Mouse (Mus musculus) retina, postnatal 7 days (tissue): ENCODE measurements around the gene 6430550D23Rik.

Experiments
- DNase-seq: peaks from one replicate; pipeline ENCODE4 v3.0.0-alpha.2; 2012; ENCODE audit warnings: low read depth, low spot score

Gene 6430550D23Rik

DNA sequence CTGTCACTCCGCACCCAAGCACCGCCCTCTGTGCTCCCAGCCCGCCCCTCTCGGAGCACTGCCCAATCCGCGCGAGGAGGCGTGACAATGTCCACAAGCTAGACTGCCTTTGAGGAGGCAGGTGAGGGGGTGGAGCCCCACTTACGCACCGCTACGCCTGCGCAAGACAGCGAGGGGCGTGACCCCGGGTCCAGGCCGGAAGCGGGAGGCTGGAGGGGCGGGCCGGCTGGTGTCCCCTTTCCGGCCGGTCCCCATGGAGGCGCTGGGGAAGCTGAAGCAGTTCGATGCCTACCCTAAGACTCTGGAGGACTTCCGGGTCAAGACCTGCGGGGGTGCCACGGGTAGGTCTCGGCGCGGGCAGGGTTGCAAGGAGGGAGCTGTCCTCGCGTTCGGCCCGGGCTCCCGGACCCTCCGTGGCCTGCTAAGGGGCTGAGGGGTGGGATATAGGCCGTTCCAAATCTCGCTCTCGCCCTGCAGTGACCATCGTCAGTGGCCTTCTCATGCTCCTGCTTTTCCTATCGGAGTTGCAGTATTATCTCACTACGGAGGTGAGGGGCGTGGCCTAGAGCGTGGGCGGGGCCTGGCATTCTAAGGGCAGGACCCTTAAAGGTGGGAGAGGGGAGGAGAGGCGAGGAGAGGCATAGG is at the start of gene 6430550D23Rik, which contains the start of gene Ergic3:
Gene 6430550D23Rik (minus strand): TSS at position 90 of the 645 bp plus-strand sequence.
Gene Ergic3 (plus strand): TSS at position 158 of the 645 bp plus-strand sequence.
- peak; percentile 95 for DNase-seq

DNA sequence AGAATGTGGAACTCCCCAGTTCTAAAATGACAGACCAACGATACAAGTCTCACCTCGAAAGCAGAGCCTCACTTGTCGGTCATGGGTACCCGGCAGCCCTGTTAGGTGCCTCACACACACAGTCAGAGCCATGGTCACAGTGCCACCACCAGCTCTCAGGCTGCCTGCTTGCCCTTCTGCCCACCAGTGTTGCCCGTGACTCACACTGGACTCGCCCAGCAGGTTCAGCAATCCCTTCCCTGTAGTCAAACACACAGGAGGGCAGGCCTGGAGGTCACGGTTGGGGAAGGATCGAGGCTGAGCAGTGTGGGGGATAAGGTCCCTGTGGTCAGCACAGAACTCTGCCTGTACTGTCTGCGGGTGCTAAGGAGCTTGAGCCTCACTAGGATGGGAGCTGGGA is 45.0 kb upstream of the 6430550D23Rik start, which contains the start of gene Fer1l4:
Gene Fer1l4 (minus strand): TSS at position 132 of the 400 bp plus-strand sequence.
- DNase-seq = no peak

DNA sequence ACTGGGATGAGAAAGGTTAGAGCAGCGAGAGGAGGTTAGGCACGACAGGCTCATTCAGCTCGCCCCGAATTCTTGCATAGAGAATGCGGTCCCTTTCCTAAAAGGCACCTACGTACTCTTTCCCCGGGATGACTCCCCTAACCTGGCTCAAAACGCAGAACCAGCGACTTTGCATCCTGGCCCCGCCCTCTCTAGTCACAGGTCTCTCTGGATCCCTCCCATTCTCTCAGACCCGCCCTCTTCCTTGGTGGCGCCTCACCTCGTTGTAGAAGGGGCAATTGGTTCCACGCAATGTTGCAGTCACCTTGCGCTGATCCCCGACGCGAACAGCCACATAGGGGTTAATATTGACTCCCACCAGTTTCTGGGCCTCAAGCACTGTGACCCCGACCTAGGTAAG is 40.2 kb upstream of the 6430550D23Rik start:
- no peak for DNase-seq

DNA sequence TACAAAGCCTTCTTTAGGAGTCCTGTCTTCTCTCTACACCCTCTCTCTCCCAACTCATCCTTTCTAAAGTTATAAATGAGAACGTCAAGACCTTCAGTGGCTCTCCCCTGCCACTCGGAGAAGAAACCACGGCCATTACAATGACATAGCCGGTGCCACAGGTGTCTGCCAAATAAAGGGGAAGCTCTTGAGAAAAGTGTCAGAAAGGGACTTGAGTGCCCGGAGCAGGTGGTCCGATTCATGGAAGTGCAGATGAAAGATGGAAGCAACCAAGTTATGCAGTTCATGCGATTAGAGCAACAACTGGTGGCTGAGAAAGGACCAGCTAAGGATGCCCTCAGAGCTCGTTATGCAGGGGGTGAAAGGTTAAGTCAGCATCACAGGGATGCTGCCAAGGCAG is 35.1 kb upstream of the 6430550D23Rik start:
- DNase-seq = no peak

DNA sequence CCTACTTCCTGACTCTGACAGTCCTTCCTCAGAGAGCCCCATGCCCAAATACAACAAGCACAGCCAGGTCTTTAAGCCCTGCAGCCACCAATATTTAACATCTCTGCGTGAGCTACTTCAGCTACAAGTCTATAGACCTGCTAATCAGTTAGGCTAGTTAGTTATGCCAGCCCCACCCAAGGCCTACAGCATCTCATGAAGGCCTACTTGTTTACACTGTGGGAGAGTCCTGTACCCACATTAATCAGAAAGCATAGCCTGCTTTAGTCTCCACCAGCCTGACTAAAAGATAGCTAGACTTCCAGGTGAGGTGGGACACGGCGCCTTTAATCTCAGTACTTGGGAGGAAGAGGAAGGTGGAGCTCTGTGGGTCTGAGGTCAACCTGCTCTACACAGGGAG is 31.6 kb upstream of the 6430550D23Rik start:
- no peak for DNase-seq

DNA sequence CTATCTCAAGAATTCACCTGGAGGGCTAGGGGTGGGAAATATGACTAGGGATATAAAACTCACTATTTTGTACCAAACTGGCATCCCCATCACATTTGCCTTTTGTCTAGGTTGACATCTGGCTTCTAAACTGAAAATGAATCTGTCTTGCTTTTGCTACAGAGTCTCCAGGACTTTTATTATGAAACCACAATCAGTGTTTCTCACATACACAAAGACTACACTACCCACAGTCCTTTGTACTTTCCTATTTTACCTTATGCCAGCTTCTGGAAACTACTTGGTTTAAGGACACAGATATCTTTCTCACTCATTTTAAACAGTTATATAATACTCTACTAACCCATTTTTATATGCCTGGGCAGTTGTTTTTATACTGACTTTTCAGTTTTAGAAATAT is 17.7 kb upstream of the 6430550D23Rik start:
- no peak for DNase-seq

DNA sequence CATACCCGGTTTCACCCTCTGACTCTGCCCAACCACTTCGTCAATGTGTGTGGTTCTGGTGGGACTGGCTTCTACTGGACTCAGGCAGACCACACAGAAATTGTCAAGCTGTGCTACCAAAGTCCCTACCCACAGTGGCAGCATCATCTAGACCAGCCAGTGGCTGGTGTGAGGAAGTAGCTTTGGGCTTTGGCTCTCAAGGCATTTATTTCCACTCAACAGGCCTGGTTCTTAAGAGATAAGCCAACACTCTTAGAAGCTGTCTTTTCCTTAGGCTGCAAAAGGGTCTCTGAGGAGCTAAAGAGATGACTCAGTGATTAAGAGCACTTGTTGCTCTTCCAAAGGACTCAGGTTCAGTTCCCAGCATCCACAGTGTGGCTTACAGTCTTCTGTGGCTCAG is 14.0 kb upstream of the 6430550D23Rik start:
- no peak for DNase-seq

DNA sequence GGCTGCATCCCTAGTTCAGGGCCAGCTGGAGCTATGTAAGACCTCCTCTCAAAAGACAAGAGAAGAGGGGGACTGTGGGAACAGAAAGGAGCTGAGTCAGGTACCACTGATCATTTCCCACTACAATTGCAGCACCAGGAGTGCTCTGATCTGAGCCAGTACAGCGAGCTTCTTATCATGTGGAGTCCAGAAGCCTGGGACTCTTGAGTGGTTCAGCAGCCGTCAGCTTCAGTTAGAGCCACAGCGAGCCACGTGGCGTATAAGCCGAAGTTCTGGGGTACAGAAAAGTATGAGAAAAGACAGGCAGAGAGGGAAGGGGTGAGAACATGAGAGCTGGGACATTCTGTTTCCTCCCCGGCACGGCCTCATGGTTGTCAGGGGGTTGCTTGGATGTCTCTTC is 13.4 kb upstream of the 6430550D23Rik start:
- DNase-seq = no peak

DNA sequence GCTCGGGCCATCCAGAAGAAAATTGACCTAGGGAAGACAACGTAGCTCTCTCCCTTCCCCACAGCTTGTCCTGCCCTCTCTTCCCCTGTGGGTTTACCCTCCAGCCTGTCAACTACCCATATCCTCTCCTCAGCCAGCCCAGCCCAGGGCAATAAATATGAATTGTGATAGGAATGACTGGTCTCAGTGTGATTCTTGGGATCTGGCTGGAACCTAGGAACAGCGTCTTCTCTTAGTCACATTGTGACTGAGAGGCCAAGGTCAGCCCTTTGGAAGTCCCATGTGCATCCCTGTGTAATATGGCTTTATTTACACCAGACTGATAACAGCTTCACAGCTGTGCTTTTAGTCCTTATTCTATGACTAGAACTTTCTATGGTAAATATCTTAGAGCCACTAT is 10.3 kb upstream of the 6430550D23Rik start:
- no peak for DNase-seq

DNA sequence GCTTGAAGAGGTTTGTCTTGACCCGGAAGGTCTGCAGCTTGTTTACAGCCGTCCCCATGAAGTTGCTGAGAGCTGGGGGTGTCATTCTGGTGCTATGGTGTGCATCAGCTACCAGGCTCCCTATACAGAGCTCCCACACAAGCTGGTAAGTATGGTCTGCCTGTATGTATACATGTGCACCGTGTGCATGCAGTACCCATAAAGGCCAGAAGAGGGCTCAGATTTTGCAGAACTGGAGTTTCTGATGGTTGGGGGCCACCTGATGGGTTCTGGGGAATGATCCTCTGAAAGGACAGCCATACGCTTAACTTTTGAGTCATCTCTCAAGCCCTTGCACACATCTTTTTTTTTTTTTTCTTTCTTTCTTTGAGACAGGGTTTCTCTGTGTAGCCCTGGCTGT is 2.4 kb downstream of the 6430550D23Rik start:
- no peak for DNase-seq

DNA sequence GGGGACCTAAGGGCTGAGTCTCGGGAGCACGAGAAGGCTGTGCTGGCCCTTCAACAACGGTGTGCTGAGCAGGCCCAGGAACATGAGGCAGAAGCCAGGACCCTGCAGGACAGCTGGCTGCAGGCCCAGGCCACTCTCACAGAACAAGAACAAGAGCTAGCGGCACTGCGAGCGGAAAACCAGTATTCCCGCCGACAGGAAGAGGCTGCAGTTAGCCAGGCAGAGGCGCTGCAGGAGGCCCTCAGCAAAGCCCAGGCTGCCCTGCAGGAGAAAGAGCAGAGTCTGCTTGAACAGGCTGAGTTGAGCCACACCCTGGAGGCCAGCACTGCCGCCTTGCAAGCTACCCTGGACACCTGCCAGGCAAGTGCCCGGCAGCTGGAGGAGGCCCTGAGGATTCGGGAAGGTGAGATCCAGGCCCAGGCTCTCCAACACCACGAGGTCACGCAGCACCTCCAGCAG is 15.9 kb downstream of the 6430550D23Rik start:
- DNase-seq = no peak

DNA sequence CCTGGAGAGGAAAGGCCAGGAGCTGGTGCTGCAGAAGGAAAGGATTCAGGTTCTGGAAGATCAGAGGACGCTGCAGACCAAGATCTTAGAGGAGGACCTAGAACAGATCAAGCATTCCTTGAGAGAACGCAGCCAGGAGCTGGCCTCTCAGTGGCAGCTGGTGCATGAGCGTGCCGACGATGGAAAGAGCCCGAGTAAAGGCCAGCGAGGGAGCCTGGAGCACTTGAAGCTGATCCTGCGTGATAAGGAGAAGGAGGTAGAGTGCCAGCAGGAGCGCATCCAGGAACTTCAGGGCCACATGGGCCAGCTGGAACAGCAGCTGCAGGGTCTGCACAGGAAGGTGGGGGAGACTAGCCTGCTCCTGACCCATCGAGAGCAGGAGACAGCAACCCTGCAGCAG is 16.6 kb downstream of the 6430550D23Rik start:
- no peak for DNase-seq

DNA sequence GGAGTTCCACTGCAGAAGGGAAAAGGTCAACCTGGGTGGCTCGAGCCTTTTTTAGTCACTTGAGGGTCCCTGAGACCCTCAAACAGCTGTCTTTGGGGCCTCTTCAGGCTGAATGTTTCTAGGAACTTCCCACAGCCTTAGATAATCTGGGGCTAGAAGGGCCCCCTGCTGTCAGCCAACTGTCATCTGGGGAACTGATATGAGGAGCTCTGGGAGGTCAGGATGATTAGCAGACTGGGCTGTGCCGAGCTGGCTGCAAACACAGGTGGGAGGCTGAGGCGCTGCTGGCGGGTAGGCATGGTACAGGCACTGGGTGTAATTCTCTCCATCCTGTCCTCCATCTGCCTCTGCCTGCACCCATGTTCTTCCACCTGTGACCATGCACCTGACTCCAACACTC is 18.7 kb downstream of the 6430550D23Rik start:
- peak; percentile 24 for DNase-seq

DNA sequence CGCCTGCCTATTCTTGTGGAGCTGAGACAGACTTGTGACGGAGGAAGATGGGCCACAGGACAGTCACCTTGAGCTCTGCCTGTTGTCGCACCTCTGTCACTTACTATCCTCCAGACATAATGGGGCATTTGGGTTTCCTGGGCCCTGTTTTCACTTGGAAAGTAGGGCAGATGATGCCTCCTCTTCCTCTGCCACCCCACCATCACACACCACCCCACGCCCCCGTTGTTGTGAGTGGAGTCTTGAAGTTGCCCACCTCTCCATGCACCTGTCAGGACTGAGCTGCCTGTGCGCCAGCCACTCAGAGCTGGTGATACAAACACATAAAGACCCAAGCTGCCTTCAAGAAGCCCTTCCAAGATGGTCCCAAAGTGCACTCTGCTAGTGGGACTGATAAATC is 20.6 kb downstream of the 6430550D23Rik start:
- no peak for DNase-seq

DNA sequence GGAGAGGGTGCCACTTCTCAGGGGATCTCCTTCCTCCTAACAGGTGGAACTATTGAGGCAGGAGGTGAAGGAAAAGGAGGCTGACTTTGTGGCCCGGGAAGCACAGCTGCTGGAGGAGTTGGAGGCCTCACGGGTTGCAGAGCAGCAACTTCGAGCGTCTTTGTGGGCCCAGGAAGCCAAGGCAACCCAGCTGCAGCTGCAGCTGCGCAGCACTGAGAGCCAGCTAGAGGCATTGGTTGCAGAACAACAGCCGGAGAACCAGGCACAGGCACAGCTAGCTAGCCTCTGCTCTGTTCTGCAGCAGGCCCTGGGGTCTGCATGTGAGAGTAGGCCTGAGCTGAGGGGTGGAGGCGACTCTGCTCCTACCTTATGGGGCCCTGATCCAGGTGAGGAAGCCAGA is 22.0 kb downstream of the 6430550D23Rik start:
- no peak for DNase-seq

DNA sequence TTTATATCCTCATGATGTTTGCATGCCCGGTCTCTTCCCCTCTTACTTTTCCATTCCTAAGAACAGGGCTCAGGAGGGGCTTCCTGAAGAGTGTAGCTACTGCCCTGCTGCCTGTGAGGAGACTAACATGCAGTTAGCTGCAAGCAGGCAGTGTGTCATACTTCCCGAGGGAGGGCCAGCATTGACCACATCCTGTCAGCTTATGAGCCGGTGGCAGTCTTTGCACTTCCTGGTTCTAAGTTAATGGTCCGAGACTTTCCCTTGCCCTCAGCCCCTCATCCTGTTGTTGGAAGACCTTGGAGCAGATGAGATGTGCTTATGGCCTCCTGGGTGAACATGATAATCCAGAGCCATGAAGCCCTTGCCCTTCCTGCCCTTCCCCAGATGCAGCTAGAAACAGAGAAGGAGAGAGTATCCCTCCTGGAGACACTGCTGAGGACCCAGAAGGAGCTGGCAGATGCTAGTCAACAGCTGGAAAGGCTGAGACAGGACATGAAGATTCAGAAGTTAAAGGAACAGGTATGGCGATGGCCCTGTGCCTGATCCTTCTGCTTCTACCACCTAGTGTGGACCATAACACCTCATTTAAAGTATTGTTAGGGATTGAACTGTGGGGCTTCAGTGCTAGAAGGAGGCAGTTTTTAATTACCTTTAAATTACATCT is 28.3 kb downstream of the 6430550D23Rik start:
- DNase-seq = no peak

DNA sequence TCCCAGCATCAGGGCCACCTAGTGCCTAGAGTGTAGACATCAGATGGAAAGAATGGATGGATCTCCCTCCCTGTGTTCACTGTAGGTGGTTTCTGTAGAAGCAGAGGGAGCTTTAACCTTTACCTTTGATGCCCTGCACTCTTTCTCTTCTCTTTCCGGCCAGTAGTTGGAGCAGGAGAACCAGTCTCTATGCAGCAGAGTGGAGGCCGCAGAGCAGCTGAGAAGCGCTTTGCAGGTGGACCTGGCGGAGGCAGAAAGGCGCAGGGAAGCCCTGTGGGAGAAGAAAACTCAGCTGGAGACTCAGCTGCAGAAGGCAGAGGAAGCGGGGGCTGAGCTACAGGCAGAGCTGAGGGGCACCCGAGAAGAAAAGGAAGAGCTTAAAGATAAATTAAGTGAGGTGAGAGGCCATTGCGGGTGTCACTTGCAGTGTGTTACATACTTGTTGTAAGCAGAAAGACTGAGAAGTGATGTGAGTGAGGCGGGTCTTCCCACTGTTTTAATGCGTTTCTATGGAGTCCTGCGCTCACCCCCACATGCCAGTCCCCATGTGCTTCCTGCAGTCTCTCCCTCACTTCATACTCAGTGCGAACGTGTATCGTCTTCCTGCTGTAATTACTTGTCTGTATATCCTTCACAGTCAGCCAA is 33.6 kb downstream of the 6430550D23Rik start:
- no peak for DNase-seq

DNA sequence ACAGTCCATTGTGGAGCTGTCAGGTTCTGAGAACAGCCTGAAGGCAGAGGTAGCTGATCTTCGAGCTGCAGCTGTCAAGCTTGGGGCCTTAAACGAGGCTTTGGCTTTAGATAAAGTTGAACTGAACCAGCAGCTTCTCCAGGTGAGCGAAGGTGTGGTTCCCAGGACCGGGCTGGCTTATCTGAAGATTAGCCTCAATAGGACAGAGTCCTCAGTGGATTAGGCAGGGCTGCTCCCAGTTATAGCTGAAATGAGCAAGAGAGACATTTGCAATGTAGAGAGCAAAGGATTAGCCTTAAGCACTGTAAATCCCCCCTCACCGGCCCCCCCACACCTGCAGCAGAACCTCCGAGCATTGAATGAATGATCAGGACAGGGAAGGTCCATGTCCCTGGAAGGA is 34.4 kb downstream of the 6430550D23Rik start:
- peak; percentile 51 for DNase-seq

DNA sequence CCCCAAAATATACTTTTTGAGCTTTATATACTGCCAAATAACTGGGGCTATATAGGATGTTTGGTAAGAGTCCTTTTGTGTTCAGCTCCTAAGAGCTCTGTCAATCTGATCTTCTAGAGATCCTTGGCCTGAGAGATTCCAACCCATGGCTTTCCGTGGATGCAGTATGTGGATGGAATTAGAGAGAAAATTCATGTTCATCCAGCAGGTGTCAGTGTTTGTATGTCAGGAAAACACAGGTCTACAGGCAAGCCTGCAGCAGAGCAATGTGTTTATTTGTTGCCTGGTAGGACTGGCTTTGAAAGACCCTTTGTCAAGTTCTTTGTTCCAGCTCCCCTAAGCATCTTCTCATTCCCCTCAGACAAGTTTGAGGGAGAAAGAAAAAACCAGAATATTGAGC is 44.8 kb downstream of the 6430550D23Rik start:
- peak; percentile 56 for DNase-seq

DNA sequence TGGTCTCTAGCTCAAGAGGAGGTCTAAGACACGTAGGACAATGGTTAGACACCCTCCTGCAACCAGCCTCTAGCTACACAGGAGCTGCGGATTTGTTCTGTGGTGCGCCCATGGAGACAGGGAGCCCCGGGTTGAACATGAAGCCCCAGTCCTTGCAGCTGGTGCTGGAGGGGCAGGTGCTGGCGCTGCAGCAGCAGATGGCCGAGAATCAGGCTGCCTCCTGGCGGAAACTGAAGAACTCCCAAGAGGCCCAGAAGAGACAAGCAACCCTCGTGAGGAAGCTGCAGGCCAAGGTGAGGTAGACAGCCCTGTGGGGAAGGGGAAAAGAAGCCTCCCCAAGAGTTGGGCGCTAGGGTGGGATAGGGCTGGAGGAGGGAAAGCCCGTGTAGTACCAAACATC is 45.9 kb downstream of the 6430550D23Rik start:
- no peak for DNase-seq

DNA sequence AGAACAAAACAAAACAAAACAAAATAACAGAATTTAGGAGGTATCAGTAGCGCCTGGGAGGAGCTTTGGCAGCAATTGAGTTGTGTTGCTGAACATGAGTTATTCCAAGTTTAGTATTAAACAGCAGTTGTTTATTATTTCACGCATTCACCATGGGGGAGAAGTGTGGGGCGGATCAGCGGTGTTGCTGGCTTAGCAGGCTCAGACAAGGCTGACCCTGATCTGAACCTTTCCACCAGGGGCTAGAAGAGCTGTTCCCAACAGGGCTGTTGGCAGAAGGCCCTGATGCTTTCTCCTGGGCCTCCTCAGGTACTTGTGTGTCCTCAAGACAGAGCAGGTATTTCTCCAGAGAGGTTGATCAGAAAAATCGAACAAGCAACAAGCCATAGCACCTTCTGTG is 47.8 kb downstream of the 6430550D23Rik start:
- DNase-seq = no peak

DNA sequence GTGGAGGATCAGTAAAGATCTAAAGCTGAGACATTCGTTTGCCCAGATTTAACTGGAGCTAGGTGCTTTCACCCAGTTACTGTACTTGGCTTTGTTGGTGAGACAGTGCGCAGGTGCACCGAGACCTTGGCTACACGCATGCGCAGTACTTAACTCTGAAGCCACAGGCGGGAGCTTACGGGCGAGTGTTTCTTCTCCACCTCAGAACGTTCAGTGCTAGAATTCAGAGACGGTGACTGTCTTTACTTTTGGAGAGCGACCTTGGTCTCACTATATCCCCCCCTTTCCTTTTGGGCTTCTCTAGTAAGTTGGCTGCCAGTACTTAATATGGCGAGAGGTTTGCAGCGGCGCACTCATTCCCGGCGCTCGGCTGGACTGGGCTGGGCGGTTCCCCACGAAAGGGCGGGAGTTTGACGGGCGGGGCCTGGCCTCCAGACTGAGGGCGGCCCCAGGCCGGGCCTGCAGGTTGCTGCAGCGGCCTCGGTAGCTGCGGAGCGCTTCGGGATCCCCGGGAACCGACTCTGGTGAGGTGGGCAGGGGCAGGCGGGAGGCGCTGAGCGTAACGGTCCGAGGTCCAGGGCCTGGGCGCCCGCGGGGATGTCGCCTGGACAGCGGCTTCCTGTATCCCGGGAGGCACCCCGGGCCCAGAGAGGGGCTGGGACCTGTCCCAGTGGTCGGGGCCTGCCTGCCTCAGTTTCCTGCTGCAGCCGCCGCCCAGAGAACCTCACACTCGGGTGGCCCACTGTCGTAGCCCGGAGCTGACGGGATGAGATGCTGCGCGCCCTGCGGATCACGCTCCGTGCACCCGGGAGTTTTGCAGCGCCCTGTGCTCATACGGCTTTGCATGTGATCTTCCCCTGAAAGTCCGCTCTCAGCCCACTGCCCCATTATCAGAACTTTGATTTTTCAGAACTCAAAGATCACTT is 51.4 kb downstream of the 6430550D23Rik start, which contains the start of gene Cep250:
Gene Cep250 (plus strand): TSS at position 325 of the 926 bp plus-strand sequence.
- DNase-seq = peak; percentile 84
